In the genomic region with DNA sequence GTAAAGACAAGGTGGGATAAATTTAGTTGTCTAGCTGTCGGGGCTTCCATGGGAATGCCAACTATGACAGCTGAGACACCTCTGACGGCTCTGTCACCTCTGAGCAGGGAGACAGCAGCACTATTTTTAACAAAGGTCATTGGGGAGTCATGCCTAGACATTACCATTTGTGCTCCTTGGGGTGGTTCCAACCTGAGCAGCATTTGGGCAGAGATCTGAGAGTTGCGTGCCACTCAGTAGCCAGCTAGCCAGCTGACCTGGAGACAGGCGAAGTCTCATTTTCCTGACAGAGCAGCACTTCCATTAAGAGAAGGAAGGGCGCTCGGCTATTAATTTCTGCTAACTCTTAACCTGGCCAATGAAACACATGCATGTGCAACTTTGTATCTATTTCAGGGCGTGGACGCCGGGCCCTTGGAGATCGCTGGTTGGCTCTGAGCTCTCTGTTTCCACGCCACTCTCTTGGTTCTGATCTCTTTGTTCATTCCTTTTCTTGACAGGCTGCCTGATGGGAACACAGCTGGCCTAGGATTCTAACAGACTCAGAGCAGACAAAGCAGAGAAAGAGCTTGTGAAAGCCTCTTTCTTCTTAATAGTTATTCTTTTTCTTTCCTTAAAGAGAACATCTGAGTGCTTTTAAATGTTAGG, we compare ENCODE assay signal across 11 mouse cellular contexts. TPM values are rescaled to one million over a fixed set of nuclear protein-coding genes. Genes with fewer than 3 reads are reported as not detected.
DNase-seq lines count a peak whose midpoint lies in the region; ATAC-seq and TF ChIP-seq lines count a peak whose summit lies in the region.
"Had no signal": no experiment of that assay in that cellular context is flagged by ENCODE, and none has a peak within 500 bp of the region (broad histone marks: within the 10 kb centered on the region; RNA-seq: fewer than 3 reads in every experiment).

No protein-coding gene starts in this region.

- WGBS in stomach, postnatal 0 days = 79% methylated on average over 11 of the region's 11 CpGs

- TF ChIP-seq EP300 in stomach, postnatal 0 days (optimal IDR thresholded peaks at IDR 0.05) = no peak

- H3K4me1 ChIP-seq in stomach, postnatal 0 days (replicated peaks; ENCODE audit: control insufficient read depth, insufficient read depth) = no peaks in the 10 kb centered on the region

- no peak for ATAC-seq in monocyte, adult 5-6 weeks (replicated peaks; ENCODE audit: insufficient number of reproducible peaks, low FRiP score, low TSS enrichment, poor library complexity, severe bottlenecking)
- no peak for ATAC-seq in stomach, postnatal 0 days (ENCODE audit: low FRiP score, low TSS enrichment)

- H3K9me3 ChIP-seq in stomach, postnatal 0 days (ENCODE audit: control insufficient read depth, low read length) = no peaks in the 10 kb centered on the region

- TF ChIP-seq CTCF in stomach, postnatal 0 days (IDR thresholded peaks at IDR 0.05; ENCODE audit: low read depth) = no peak

- intact Hi-C loops in heart, postnatal 25 days (cut with DNase I) = loop anchor here (10.0 kb wide), 1 partner anchor 183 kb away; no protein-coding TSS in a partner anchor

- H3K36me3 ChIP-seq in stomach, postnatal 0 days (ENCODE audit: control insufficient read depth, insufficient read depth, low read length) = no peaks in the 10 kb centered on the region
- H3K36me3 ChIP-seq: G1E had no signal

- H3K27me3 ChIP-seq in stomach, postnatal 0 days (ENCODE audit: control insufficient read depth, insufficient read depth, low read length) = no peaks in the 10 kb centered on the region

- peak; percentile 35 for DNase-seq in lung, postnatal 36 days
- DNase-seq in lung, postnatal 25 days (ENCODE audit: low spot score) = no peak
- DNase-seq in gastrocnemius, adult 18-20 months (ENCODE audit: low spot score) = peak; percentile 93
- DNase-seq in heart, postnatal 25 days (ENCODE audit: low spot score) = peak; percentile 40
- DNase-seq in urinary bladder, postnatal 25 days (ENCODE audit: low spot score) = no peak
- DNase-seq in right cerebral cortex, postnatal 25 days = no peak
- DNase-seq in stomach, postnatal 0 days (ENCODE audit: low spot score) = no peak

- H3K27ac ChIP-seq in stomach, postnatal 0 days (replicated peaks) = no peak overlapping the region

- H3K4me2 ChIP-seq in stomach, postnatal 0 days (replicated peaks; ENCODE audit: low read depth) = no peak overlapping the region

- H3K9ac ChIP-seq in stomach, postnatal 0 days (ENCODE audit: low read length) = no peak overlapping the region

- no peak overlapping the region for H3K4me3 ChIP-seq in stomach, postnatal 0 days (ENCODE audit: low read depth, low read length)

RNA-seq across cellular contexts. Expression of a gene that starts 40.4 kb away (rescaled TPM):
- total RNA-seq in gastrocnemius, adult 18-20 months (2021) = not detected
- not detected for total RNA-seq in heart, postnatal 25 days (2021)
- total RNA-seq in monocyte, adult 5-6 weeks (2017) = not detected in 3 replicates
- polyA plus RNA-seq in stomach, postnatal 0 days (2015; fragmentation: Nextera tagmentation; extraction: Ambion mirVana) = not detected in 2 replicates
- total RNA-seq: G1E had no signal
- polyA plus RNA-seq: G1E; large intestine, adult 2 months; neural tube, embryonic 11.5 days had no signal

Comparison
In these comparisons a context has a peak if more than half of its experiments do, and no peak if none do; other contexts are left out.
1. DNase-seq: peak in lung, postnatal 36 days (single experiment), gastrocnemius, adult 18-20 months (single experiment) and heart, postnatal 25 days (single experiment); none in lung, postnatal 25 days (single experiment), urinary bladder, postnatal 25 days (single experiment), right cerebral cortex, postnatal 25 days (single experiment) and stomach, postnatal 0 days (single experiment).